12 mouse cellular contexts compared by ENCODE assay signal in genomic region chr9:86647931-86648550, GRCm38 (mm10). TPM values are rescaled to one million over a fixed set of nuclear protein-coding genes. Genes with fewer than 3 reads are reported as not detected.
DNase-seq lines count a peak whose midpoint lies in the region; ATAC-seq and TF ChIP-seq lines count a peak whose summit lies in the region.
"Had no signal": no experiment of that assay in that cellular context is flagged by ENCODE, and none has a peak within 500 bp of the region (broad histone marks: within the 10 kb centered on the region; RNA-seq: fewer than 3 reads in every experiment).

No protein-coding gene starts in this region.

- H3K27me3 ChIP-seq in hindbrain, postnatal 0 days (ENCODE audit: insufficient read depth, low read length), result no peaks in the 10 kb centered on the region
- H3K27me3 ChIP-seq: heart, embryonic 13.5 days; limb, embryonic 12.5 days had no signal

- no peaks in the 10 kb centered on the region for H3K4me1 ChIP-seq in hindbrain, postnatal 0 days (ENCODE audit: insufficient read depth, low read length)

- H3K4me2 ChIP-seq in hindbrain, postnatal 0 days (ENCODE audit: low read depth, low read length), result no peak overlapping the region
- H3K4me2 ChIP-seq: heart, embryonic 13.5 days; limb, embryonic 12.5 days had no signal

- no peak overlapping the region for H3K27ac ChIP-seq in hindbrain, postnatal 0 days
- H3K27ac ChIP-seq: heart, embryonic 13.5 days; limb, embryonic 12.5 days had no signal

- peak; percentile 35 for DNase-seq in kidney, adult 18-20 months
- DNase-seq in kidney, postnatal 10 days, result no peak
- DNase-seq in adipocyte (ENCODE audit: low spot score), result peak; percentile 54
- DNase-seq in kidney, adult 9 months, result peak; percentile 67
- DNase-seq in lung, postnatal 10 days, result peak; percentile 20
- no peak for DNase-seq in thymus, postnatal 25 days
- DNase-seq in hindbrain, postnatal 0 days (ENCODE audit: low spot score), result no peak
- DNase-seq: thymus, adult 2 months had no signal

- TF ChIP-seq CTCF in hindbrain, postnatal 0 days (IDR thresholded peaks at IDR 0.05; ENCODE audit: low read depth), result no peak

- no peak overlapping the region for H3K9ac ChIP-seq in hindbrain, postnatal 0 days (replicated peaks; ENCODE audit: low read length)
- H3K9ac ChIP-seq: heart, embryonic 13.5 days; limb, embryonic 12.5 days had no signal

- no peaks in the 10 kb centered on the region for H3K36me3 ChIP-seq in hindbrain, postnatal 0 days (ENCODE audit: insufficient read depth, low read length)
- H3K36me3 ChIP-seq: limb, embryonic 12.5 days had no signal

- no peaks in the 10 kb centered on the region for H3K9me3 ChIP-seq in hindbrain, postnatal 0 days (ENCODE audit: low read length)
- H3K9me3 ChIP-seq: heart, embryonic 13.5 days; limb, embryonic 12.5 days had no signal

- 63% methylated on average over 7 of the region's 7 CpGs for WGBS in hindbrain, postnatal 0 days

- no peak for ATAC-seq in activated CD4-positive, CD25-positive, alpha-beta regulatory T cell, adult 4 months
- no peak for ATAC-seq in hindbrain, postnatal 0 days
- ATAC-seq: forebrain, embryonic 14.5 days had no signal

- H3K4me3 ChIP-seq in hindbrain, postnatal 0 days (ENCODE audit: low read length), result no peak overlapping the region
- H3K4me3 ChIP-seq: heart, embryonic 13.5 days; limb, embryonic 12.5 days had no signal

RNA-seq across cellular contexts. Expression of gene Me1, which starts 47.7 kb away (rescaled TPM):
- polyA plus RNA-seq in activated CD4-positive, CD25-positive, alpha-beta regulatory T cell, adult 4 months (2017; shearing (Covaris generic)), result not detected
- total RNA-seq in hindbrain, postnatal 0 days (2014; rRNA removed), result 37.2 and 37.5 TPM in 2 replicates
- 75.0 and 76.5 TPM in 2 replicates for polyA plus RNA-seq in hindbrain, postnatal 0 days (2015; fragmentation: Nextera tagmentation; extraction: Ambion mirVana)

Comparison
In these comparisons a context has a peak if more than half of its experiments do, and no peak if none do; other contexts are left out.
1. DNase-seq: peak in kidney, adult 18-20 months (single experiment), adipocyte (single experiment), kidney, adult 9 months (single experiment) and lung, postnatal 10 days (single experiment); none in kidney, postnatal 10 days (single experiment), thymus, postnatal 25 days (single experiment) and hindbrain, postnatal 0 days (single experiment).
2. RNA of gene Me1, which starts 47.7 kb away (polyA plus RNA-seq): 75.0 to 76.5 TPM in hindbrain, postnatal 0 days; not detected in activated CD4-positive, CD25-positive, alpha-beta regulatory T cell, adult 4 months; every median in the first group is over 10 times any median in the second.